Mouse (Mus musculus) cerebellum, postnatal 36 days (tissue): ENCODE results near the gene Sltm.
"Not testable (repeated sequence)": the region's sequence is repeated elsewhere in the genome, so short reads cannot be mapped to it uniquely, and the experiment has no call there.

ENCODE experiments used
- DNase-seq, 2 experiments: peaks; one replicate each; pipeline ENCODE4 v3.0.0; 2021 to 2022; ENCODE audit warnings: mixed read lengths in 2 of 2

The Sltm gene

GRCm38 (mm10) chr9:70552233-70552632 lies 9.7 kb downstream of the Sltm start:
- DNase-seq: not testable (repeated sequence)

- no peak for DNase-seq
Observed at GRCm38 (mm10) chr9:70555431-70555830, 12.9 kb downstream of the Sltm start.

- no peak for DNase-seq
Observed at GRCm38 (mm10) chr9:70556796-70557195, 14.2 kb downstream of the Sltm start.

- DNase-seq: no peak
Observed at GRCm38 (mm10) chr9:70562825-70563224, 20.3 kb downstream of the Sltm start.

GRCm38 (mm10) chr9:70567651-70568050 lies 25.1 kb downstream of the Sltm start:
- no peak for DNase-seq

GRCm38 (mm10) chr9:70570351-70570750 lies 27.8 kb downstream of the Sltm start:
- DNase-seq: no peak

GRCm38 (mm10) chr9:70578123-70578522 lies 35.6 kb downstream of the Sltm start:
- DNase-seq: no peak

- DNase-seq: no peak
Observed at GRCm38 (mm10) chr9:70580956-70581355, 38.4 kb downstream of the Sltm start.

GRCm38 (mm10) chr9:70584641-70585040 lies 42.1 kb downstream of the Sltm start:
- DNase-seq: no peak

- no peak for DNase-seq
Observed at GRCm38 (mm10) chr9:70585172-70585571, 42.6 kb downstream of the Sltm start.

GRCm38 (mm10) chr9:70587171-70587570 lies 44.6 kb downstream of the Sltm start:
- DNase-seq: no peak

GRCm38 (mm10) chr9:70590775-70591174 lies 48.2 kb downstream of the Sltm start:
- no peak for DNase-seq

GRCm38 (mm10) chr9:70591486-70591885 lies 48.9 kb downstream of the Sltm start:
- DNase-seq: no peak

- DNase-seq: no peak
Observed at GRCm38 (mm10) chr9:70598271-70598670, 55.7 kb downstream of the Sltm start.

GRCm38 (mm10) chr9:70602186-70602845 lies 59.8 kb downstream of the Sltm start:
- DNase-seq: peak; percentile 47 to 62

- DNase-seq: no peak
Observed at GRCm38 (mm10) chr9:70611026-70611673, 68.6 kb downstream of the Sltm start.

- peak; percentile 66 to 70 for DNase-seq
Observed at GRCm38 (mm10) chr9:70629711-70630110, 87.2 kb downstream of the Sltm start.

- DNase-seq: no peak
Observed at GRCm38 (mm10) chr9:70631665-70632064, 89.1 kb downstream of the Sltm start.

GRCm38 (mm10) chr9:70636748-70637147 lies 94.2 kb downstream of the Sltm start:
- DNase-seq: no peak
